Mouse (Mus musculus): ENCODE measurements around the gene Fstl1.

- TF ChIP-seq CTCF (IDR thresholded peaks at IDR 0.05; ENCODE audit: low read depth, low read length), result no peak
- no peak for TF ChIP-seq POLR2A (IDR thresholded peaks at IDR 0.05; ENCODE audit: borderline replicate concordance, low read depth, low read length)
These were observed 49.6 kb downstream of the Fstl1 start for GRCm38 (mm10) chr16:37826286-37826685.

Data from bone marrow macrophage, adult 2 months (primary cell).